Mouse (Mus musculus) liver, embryonic 14.5 days (tissue): ENCODE results near the gene Rbfox1.

Source experiments
- CTCF ChIP-seq: IDR thresholded peaks from 2 replicates; pipeline ENCODE4 v1.5.1; 2016; ENCODE audit warnings: antibody characterized with exemption, low read depth, control low read depth
- EP300 ChIP-seq: IDR thresholded peaks from 2 replicates; pipeline ENCODE4 v1.6.1; 2016; ENCODE audit warnings: antibody characterized with exemption, low read depth

DNA sequence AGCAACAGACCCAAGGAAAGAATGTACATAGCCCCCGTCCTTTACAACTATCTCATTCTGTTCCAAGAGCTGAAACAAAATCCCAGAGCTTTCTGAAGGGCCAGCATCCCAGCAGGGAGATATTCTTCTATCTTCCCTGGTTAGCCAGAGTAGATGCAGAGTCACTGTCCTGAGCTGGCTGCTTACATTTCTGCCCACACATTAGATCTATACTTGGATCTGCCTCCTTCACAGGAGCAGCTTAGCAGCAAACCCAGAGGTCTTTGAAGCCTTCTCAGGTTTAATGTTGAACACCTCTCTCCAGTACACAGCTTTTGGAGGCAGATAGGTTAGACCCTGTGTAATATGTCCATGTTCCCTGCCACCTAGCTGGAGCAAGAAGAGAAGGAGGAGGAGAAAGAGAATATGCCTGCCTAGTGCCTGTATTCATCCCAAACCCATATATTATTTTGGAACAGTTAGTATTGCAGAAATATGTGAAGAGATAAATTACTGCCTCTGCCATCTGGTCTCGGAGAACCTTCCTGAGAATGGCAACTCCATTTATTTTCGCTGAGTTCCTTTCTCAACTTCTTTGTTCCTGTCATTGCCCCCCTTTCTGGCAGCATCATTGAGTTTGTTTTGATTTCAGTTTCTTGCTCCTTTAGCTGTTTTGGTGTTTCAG is 640.5 kb downstream of the Rbfox1 start:
- TF ChIP-seq CTCF (no peak), EP300 (no peak)
